Mouse (Mus musculus): ENCODE data around the gene 1700093K21Rik.
"Not testable (repeated sequence)": the region's sequence is repeated elsewhere in the genome, so short reads cannot be mapped to it uniquely, and the experiment has no call there.

DNA sequence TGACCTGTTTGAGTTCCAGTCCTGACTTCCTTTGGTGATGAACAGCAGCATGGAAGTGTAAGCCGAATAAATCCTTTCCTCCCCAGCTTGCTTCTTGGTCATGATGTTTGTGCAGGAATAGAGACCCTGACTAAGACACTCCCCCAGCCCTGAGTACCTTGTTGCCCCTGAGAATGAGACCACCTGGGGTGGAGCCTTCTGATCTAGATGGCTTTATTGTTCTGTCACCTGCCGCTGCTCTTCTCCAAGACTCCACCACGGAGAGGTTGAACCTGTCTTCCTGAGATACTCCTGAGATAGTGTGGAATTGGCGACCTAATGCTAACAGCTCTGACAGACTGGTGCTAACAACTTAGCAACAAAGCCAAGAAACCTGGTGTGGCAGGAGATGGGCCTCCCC lies 6.2 kb downstream of the 1700093K21Rik start:
- TF ChIP-seq TAL1, GATA1 (IDR thresholded peaks at IDR 0.05; ENCODE audit: low read length): not testable (repeated sequence)

Measured in erythroblast, embryonic 14.5 days (primary cell).